Mouse (Mus musculus): ENCODE measurements at regions not wholly inside any gene's neighbourhood (a gene's known extent, or its start where the extent isn't known, plus 50 kb on each side); places are given as distances from the start of the nearest gene placed in this dataset.
"Not testable (repeated sequence)": the region's sequence is repeated elsewhere in the genome, so short reads cannot be mapped to it uniquely, and the experiment has no call there.

DNA sequence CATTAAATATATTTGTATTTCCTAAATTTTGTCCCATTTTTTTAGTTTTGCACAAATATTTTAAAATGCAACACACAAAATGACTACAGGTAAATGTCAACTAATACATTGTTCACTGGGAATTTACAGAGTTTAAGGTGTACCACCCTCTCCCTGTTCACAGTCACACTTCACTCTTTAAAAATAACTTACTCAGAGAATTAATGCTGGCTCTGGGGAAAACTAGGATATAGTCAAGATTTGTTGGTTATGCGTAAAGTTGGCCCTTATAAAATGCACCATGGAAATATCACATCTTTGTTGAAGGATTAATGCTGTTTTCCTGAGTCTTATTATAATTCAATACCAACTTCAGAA lies 378.1 kb upstream of the Nrsn1 start:
- H3K27ac ChIP-seq (ENCODE audit: low read depth, low read length): no peak overlapping the region
- H3K4me1 ChIP-seq (replicated peaks; ENCODE audit: control insufficient read depth, insufficient read depth, low read length): no peaks in the 10 kb centered on the region
- H3K4me3 ChIP-seq (ENCODE audit: low read depth, low read length): no peak overlapping the region
- 95% methylated on average over 1 of the region's 1 CpGs for WGBS
- no peak overlapping the region for H3K4me2 ChIP-seq (ENCODE audit: low read depth, low read length, severe bottlenecking)
- DNase-seq (ENCODE audit: low spot score) (no peak), ATAC-seq (replicated peaks; ENCODE audit: low FRiP score) (no peak)
- H3K36me3 ChIP-seq (ENCODE audit: control insufficient read depth, insufficient read depth, low read length): no peaks in the 10 kb centered on the region
- no peaks in the 10 kb centered on the region for H3K9me3 ChIP-seq (ENCODE audit: control insufficient read depth, low read length)
- no peaks in the 10 kb centered on the region for H3K27me3 ChIP-seq (ENCODE audit: control insufficient read depth, insufficient read depth, low read length)
- H3K9ac ChIP-seq (ENCODE audit: low read length): no peak overlapping the region

DNA sequence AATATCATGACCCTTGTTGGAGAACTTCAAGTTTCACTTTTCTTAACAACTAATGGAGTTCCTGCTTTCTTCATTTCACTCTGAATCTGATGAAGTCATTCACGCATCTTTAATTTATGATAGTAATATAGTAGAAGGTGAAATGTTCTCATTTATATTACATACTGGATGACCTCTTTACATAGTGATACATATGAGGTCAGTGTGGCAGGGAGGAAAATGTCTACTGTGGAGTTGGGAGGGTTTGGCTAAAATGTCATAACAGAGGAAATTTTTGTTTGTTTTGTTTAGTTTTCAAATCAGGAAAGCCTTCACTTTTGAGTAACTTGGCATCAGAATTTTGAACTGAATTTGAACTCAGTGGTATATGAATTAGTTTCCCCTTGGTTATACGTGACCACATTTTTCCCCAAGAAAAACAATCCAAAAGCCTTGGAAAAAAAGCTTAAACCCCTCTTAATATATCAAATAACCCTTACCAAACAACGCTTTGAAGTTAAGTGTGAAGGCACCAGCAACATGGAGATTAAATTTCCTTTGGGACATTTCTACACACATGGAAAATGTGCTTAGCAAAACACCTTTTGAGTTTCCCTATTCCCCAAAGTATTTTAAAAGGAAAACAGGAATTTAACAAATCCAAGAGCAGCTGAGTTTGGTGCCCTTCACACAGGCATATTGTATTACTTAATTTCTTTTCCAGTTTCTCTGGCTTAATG lies 377.6 kb upstream of the Nrsn1 start:
- DNase-seq (ENCODE audit: low spot score) (no peak), ATAC-seq (replicated peaks; ENCODE audit: low FRiP score) (no peak)
- Histone ChIP-seq H3K9me3 (ENCODE audit: control insufficient read depth, low read length) (no peaks in the 10 kb centered on the region), H3K36me3 (ENCODE audit: control insufficient read depth, insufficient read depth, low read length) (no peaks in the 10 kb centered on the region), H3K4me3 (ENCODE audit: low read depth, low read length) (no peak overlapping the region), H3K4me2 (ENCODE audit: low read depth, low read length, severe bottlenecking) (no peak overlapping the region), H3K27ac (ENCODE audit: low read depth, low read length) (no peak overlapping the region), H3K4me1 (replicated peaks; ENCODE audit: control insufficient read depth, insufficient read depth, low read length) (no peaks in the 10 kb centered on the region), H3K27me3 (ENCODE audit: control insufficient read depth, insufficient read depth, low read length) (no peaks in the 10 kb centered on the region), H3K9ac (ENCODE audit: low read length) (no peak overlapping the region)
- 82% methylated on average over 3 of the region's 3 CpGs for WGBS

- no peak overlapping the region for H3K9ac ChIP-seq (ENCODE audit: low read length)
- 14% methylated on average over 6 of the region's 6 CpGs for WGBS
- no peaks in the 10 kb centered on the region for H3K27me3 ChIP-seq (ENCODE audit: control insufficient read depth, insufficient read depth, low read length)
- no peaks in the 10 kb centered on the region for H3K36me3 ChIP-seq (ENCODE audit: control insufficient read depth, insufficient read depth, low read length)
- no peak overlapping the region for H3K4me2 ChIP-seq (ENCODE audit: low read depth, low read length, severe bottlenecking)
- no peak for DNase-seq (ENCODE audit: low spot score)
- H3K4me1 ChIP-seq (replicated peaks; ENCODE audit: control insufficient read depth, insufficient read depth, low read length): no peaks in the 10 kb centered on the region
- no peaks in the 10 kb centered on the region for H3K9me3 ChIP-seq (ENCODE audit: control insufficient read depth, low read length)
- no peak for ATAC-seq (replicated peaks; ENCODE audit: low FRiP score)
- H3K27ac ChIP-seq (ENCODE audit: low read depth, low read length): no peak overlapping the region
- H3K4me3 ChIP-seq (ENCODE audit: low read depth, low read length): no peak overlapping the region
Measured at GRCm38 (mm10) chr13:25639522-25640291, 369.4 kb upstream of the Nrsn1 start.

DNA sequence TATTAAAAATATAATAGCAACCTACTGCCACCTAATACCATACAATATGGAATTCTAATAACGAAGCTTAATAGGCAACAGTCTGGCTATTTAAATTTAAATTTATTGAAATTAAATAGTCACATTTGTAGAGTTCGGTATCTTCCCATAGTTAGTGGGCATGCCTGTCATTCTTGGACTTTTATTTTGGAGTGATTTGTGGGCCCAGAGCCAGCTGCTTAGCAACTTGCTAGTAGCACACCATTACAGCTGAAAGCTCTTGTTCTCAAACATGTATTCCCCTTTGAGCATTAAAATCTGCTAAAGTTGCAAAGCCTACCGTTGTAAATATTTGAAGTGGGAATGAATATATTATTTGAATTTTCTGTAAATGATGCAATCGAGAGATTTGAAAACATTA lies 359.2 kb upstream of the Nrsn1 start:
- no peak overlapping the region for H3K27ac ChIP-seq (ENCODE audit: low read depth, low read length)
- H3K4me2 ChIP-seq (ENCODE audit: low read depth, low read length, severe bottlenecking): no peak overlapping the region
- no peak overlapping the region for H3K4me3 ChIP-seq (ENCODE audit: low read depth, low read length)
- no peak overlapping the region for H3K9ac ChIP-seq (ENCODE audit: low read length)
- H3K4me1 ChIP-seq (replicated peaks; ENCODE audit: control insufficient read depth, insufficient read depth, low read length): no peaks in the 10 kb centered on the region
- ATAC-seq (replicated peaks; ENCODE audit: low FRiP score): no peak
- H3K27me3 ChIP-seq (ENCODE audit: control insufficient read depth, insufficient read depth, low read length): no peaks in the 10 kb centered on the region
- 81% methylated on average over 4 of the region's 4 CpGs for WGBS
- H3K9me3 ChIP-seq (ENCODE audit: control insufficient read depth, low read length): no peaks in the 10 kb centered on the region
- no peaks in the 10 kb centered on the region for H3K36me3 ChIP-seq (ENCODE audit: control insufficient read depth, insufficient read depth, low read length)
- no peak for DNase-seq (ENCODE audit: low spot score)

DNA sequence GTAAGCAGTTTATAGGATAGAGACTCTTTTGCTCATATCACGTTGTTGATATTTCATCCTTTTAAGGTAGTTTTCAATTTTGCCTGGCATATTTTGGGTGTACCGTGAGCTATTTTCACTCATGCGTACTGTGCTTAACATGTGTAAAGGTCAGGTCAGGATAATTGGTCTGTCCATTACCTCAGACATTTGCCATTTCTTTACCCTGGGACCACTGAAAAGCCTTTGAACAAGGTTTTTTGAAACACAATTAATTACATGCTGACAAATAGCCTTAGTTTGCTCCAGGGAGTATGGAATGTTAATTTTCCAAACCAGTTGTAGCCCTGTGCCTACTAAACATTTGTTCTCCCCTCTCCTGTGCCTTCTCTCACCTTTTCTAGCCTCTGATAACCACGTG lies 347.3 kb upstream of the Nrsn1 start:
- Histone ChIP-seq H3K4me1 (replicated peaks; ENCODE audit: control insufficient read depth, insufficient read depth, low read length) (no peaks in the 10 kb centered on the region; the same call in 1 of the 2 replicates), H3K9me3 (ENCODE audit: control insufficient read depth, low read length) (no peaks in the 10 kb centered on the region), H3K36me3 (ENCODE audit: control insufficient read depth, insufficient read depth, low read length) (no peaks in the 10 kb centered on the region), H3K27me3 (ENCODE audit: control insufficient read depth, insufficient read depth, low read length) (no peaks in the 10 kb centered on the region), H3K9ac (ENCODE audit: low read length) (no peak overlapping the region), H3K4me2 (ENCODE audit: low read depth, low read length, severe bottlenecking) (no peak overlapping the region), H3K4me3 (ENCODE audit: low read depth, low read length) (no peak overlapping the region), H3K27ac (ENCODE audit: low read depth, low read length) (no peak overlapping the region)
- ATAC-seq (replicated peaks; ENCODE audit: low FRiP score) (peak; percentile 65), DNase-seq (ENCODE audit: low spot score) (no peak)
- 23% methylated on average over 4 of the region's 4 CpGs for WGBS

GRCm38 (mm10) chr13:25611986-25612385 lies 341.7 kb upstream of the Nrsn1 start:
- H3K9me3 ChIP-seq (ENCODE audit: control insufficient read depth, low read length): no peaks in the 10 kb centered on the region
- no peak overlapping the region for H3K4me2 ChIP-seq (ENCODE audit: low read depth, low read length, severe bottlenecking)
- no peak for ATAC-seq (replicated peaks; ENCODE audit: low FRiP score)
- H3K36me3 ChIP-seq (ENCODE audit: control insufficient read depth, insufficient read depth, low read length): no peaks in the 10 kb centered on the region
- no peak for DNase-seq (ENCODE audit: low spot score)
- 76% methylated on average over 4 of the region's 4 CpGs for WGBS
- H3K4me1 ChIP-seq (replicated peaks; ENCODE audit: control insufficient read depth, insufficient read depth, low read length): no peaks in the 10 kb centered on the region
- no peak overlapping the region for H3K4me3 ChIP-seq (ENCODE audit: low read depth, low read length)
- no peak overlapping the region for H3K9ac ChIP-seq (ENCODE audit: low read length)
- no peak overlapping the region for H3K27ac ChIP-seq (ENCODE audit: low read depth, low read length)
- H3K27me3 ChIP-seq (ENCODE audit: control insufficient read depth, insufficient read depth, low read length): no peaks in the 10 kb centered on the region

- 80% methylated on average over 4 of the region's 4 CpGs for WGBS
- no peak for ATAC-seq (replicated peaks; ENCODE audit: low FRiP score)
- H3K4me2 ChIP-seq (ENCODE audit: low read depth, low read length, severe bottlenecking): no peak overlapping the region
Measured at GRCm38 (mm10) chr13:25609641-25610040, 339.3 kb upstream of the Nrsn1 start.

DNA sequence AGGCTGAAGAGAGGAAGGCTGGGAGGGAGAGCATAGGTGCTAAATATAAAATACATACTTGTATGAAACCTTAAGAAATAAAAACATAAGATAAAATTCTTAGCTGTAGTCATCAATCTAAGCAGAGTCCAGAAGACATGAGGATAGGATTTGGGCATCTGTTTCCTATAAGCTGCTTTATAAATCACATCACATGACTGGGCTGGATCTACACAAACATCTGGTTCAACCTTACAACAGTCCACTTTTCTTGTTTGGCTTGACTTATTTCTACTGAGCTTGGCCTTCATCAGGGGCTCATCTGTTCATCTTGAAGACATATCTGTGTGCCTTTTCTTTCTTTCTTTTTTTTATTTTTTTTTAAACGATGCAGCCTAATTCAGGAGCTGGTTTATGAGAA lies 338.9 kb upstream of the Nrsn1 start:
- no peak overlapping the region for H3K27ac ChIP-seq (ENCODE audit: low read depth, low read length)
- H3K36me3 ChIP-seq (ENCODE audit: control insufficient read depth, insufficient read depth, low read length): no peaks in the 10 kb centered on the region
- no peak overlapping the region for H3K4me2 ChIP-seq (ENCODE audit: low read depth, low read length, severe bottlenecking)
- no peaks in the 10 kb centered on the region for H3K27me3 ChIP-seq (ENCODE audit: control insufficient read depth, insufficient read depth, low read length)
- H3K4me3 ChIP-seq (ENCODE audit: low read depth, low read length): no peak overlapping the region
- no peak overlapping the region for H3K9ac ChIP-seq (ENCODE audit: low read length)
- 78% methylated on average over 1 of the region's 1 CpGs for WGBS
- no peak for DNase-seq (ENCODE audit: low spot score)
- no peaks in the 10 kb centered on the region for H3K4me1 ChIP-seq (replicated peaks; ENCODE audit: control insufficient read depth, insufficient read depth, low read length)
- H3K9me3 ChIP-seq (ENCODE audit: control insufficient read depth, low read length): no peaks in the 10 kb centered on the region
- no peak for ATAC-seq (replicated peaks; ENCODE audit: low FRiP score)

More at GRCm38 (mm10) chr13:25609641-25610040, 339.3 kb upstream of the Nrsn1 start:
- Histone ChIP-seq H3K27me3 (ENCODE audit: control insufficient read depth, insufficient read depth, low read length) (no peaks in the 10 kb centered on the region), H3K9me3 (ENCODE audit: control insufficient read depth, low read length) (no peaks in the 10 kb centered on the region), H3K36me3 (ENCODE audit: control insufficient read depth, insufficient read depth, low read length) (no peaks in the 10 kb centered on the region), H3K9ac (ENCODE audit: low read length) (no peak overlapping the region), H3K4me1 (replicated peaks; ENCODE audit: control insufficient read depth, insufficient read depth, low read length) (no peaks in the 10 kb centered on the region), H3K27ac (ENCODE audit: low read depth, low read length) (no peak overlapping the region), H3K4me3 (ENCODE audit: low read depth, low read length) (no peak overlapping the region)
- no peak for DNase-seq (ENCODE audit: low spot score)

DNA sequence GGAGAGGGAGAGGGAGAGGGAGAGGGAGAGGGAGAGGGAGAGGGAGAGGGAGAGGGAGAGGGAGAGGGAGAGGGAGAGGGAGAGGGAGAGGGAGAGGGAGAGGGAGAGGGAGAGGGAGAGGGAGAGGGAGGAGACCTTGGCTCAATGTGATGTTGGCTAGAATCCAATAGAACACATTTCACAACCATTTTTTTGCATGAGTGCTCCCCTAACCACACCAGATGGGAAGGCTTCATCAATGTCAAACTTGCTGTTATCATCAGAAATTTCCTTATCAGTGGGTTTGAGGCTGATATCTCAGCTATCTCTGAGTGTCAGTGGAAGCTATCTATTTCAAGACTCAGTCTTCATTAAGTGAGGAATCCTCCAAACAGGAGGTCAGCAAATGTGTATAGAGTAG lies 331.0 kb upstream of the Nrsn1 start:
- DNase-seq (ENCODE audit: low spot score); H3K9ac ChIP-seq (ENCODE audit: low read length); H3K4me2 ChIP-seq (ENCODE audit: low read depth, low read length, severe bottlenecking); ATAC-seq (replicated peaks; ENCODE audit: low FRiP score); H3K4me3 ChIP-seq (ENCODE audit: low read depth, low read length); H3K4me1 ChIP-seq (replicated peaks; ENCODE audit: control insufficient read depth, insufficient read depth, low read length); H3K27me3 ChIP-seq (ENCODE audit: control insufficient read depth, insufficient read depth, low read length); H3K9me3 ChIP-seq (ENCODE audit: control insufficient read depth, low read length); H3K36me3 ChIP-seq (ENCODE audit: control insufficient read depth, insufficient read depth, low read length); H3K27ac ChIP-seq (ENCODE audit: low read depth, low read length): not testable (repeated sequence)

Measured in forebrain, embryonic 11.5 days (tissue).